Mouse (Mus musculus) urinary bladder, postnatal 10 days (tissue): ENCODE results near the gene Rnaset2b.
"Not testable (repeated sequence)": the region's sequence is repeated elsewhere in the genome, so short reads cannot be mapped to it uniquely, and the experiment has no call there.

Experiments
- DNase-seq: peaks from one replicate; pipeline ENCODE4 v3.0.0; 2022; ENCODE audit warnings: low spot score

Rnaset2b gene

GRCm38 (mm10) chr17:6980144-6980543 is 9.7 kb downstream of the Rnaset2b start:
- DNase-seq = not testable (repeated sequence)

- DNase-seq = not testable (repeated sequence)
Measured at GRCm38 (mm10) chr17:6986118-6986517, 15.7 kb downstream of the Rnaset2b start.

- DNase-seq = not testable (repeated sequence)
Measured at GRCm38 (mm10) chr17:6995504-6995903, 25.1 kb downstream of the Rnaset2b start.

- DNase-seq = not testable (repeated sequence)
Measured at GRCm38 (mm10) chr17:6996826-6997225, 26.4 kb downstream of the Rnaset2b start.

- DNase-seq = not testable (repeated sequence)
Measured at GRCm38 (mm10) chr17:6997778-6998490, 27.5 kb downstream of the Rnaset2b start.

- DNase-seq = not testable (repeated sequence)
Measured at GRCm38 (mm10) chr17:7001790-7002585, 31.6 kb downstream of the Rnaset2b start.

GRCm38 (mm10) chr17:7003392-7003791 is 33.0 kb downstream of the Rnaset2b start:
- not testable (repeated sequence) for DNase-seq

GRCm38 (mm10) chr17:7005646-7006045 is 35.2 kb downstream of the Rnaset2b start:
- DNase-seq = not testable (repeated sequence)

GRCm38 (mm10) chr17:7008885-7009284 is 38.5 kb downstream of the Rnaset2b start:
- not testable (repeated sequence) for DNase-seq

GRCm38 (mm10) chr17:7009440-7009839 is 39.0 kb downstream of the Rnaset2b start:
- not testable (repeated sequence) for DNase-seq

- not testable (repeated sequence) for DNase-seq
Measured at GRCm38 (mm10) chr17:7009901-7010300, 39.5 kb downstream of the Rnaset2b start.

- DNase-seq = not testable (repeated sequence)
Measured at GRCm38 (mm10) chr17:7014190-7014589, 43.8 kb downstream of the Rnaset2b start.

- not testable (repeated sequence) for DNase-seq
Measured at GRCm38 (mm10) chr17:7025257-7025656, 54.8 kb downstream of the Rnaset2b start, which contains the start of gene Gm1604a. TSS of gene Gm1604a (plus strand) at chr17:7025568.

- not testable (repeated sequence) for DNase-seq
Measured at GRCm38 (mm10) chr17:7025764-7026346, 55.4 kb downstream of the Rnaset2b start.

GRCm38 (mm10) chr17:7030204-7030603 is 59.8 kb downstream of the Rnaset2b start:
- not testable (repeated sequence) for DNase-seq

GRCm38 (mm10) chr17:7030622-7031174 is 60.3 kb downstream of the Rnaset2b start:
- DNase-seq = not testable (repeated sequence)

GRCm38 (mm10) chr17:7033192-7034166 is 63.0 kb downstream of the Rnaset2b start:
- DNase-seq = not testable (repeated sequence)
